Mouse (Mus musculus) midbrain, embryonic 12.5 days (tissue): ENCODE results near the gene Tceal8. TPM values are rescaled to one million over a fixed set of nuclear protein-coding genes. Genes with fewer than 3 reads are reported as not detected.

Experiments used
- microRNA-seq: library from miRNA; unstranded; fragments of <30 nt; microRNA quantifications from one replicate; pipeline ENCODE4, GENCODE M21; 2017
- polyA plus RNA-seq: library from polyadenylated mRNA; unstranded; fragments of >200 nt; fragmentation: Nextera tagmentation; extraction: Ambion mirVana; gene quantifications from 2 replicates; pipeline ENCODE4 v1.2.1, GENCODE M21; 2016

Tceal8 gene
- polyA plus RNA-seq, 1 experiment from 2014 or later, result 164 TPM

Small RNA genes within 50 kb of the gene (microRNA-seq; reads per million reads assigned to microRNA genes)
- gene Mir6383, result not detected

Other genes starting within 250 kb of the Tceal8 start
- gene Arxes2, start 178.5 kb downstream of the Tceal8 start, polyA plus RNA-seq, result 151 and 155 TPM in 2 replicates
- 51.9 and 53.3 TPM in 2 replicates for gene Arxes1, start 139.0 kb downstream of the Tceal8 start, polyA plus RNA-seq
- 364 and 366 TPM in 2 replicates for gene Bex2, start 104.1 kb downstream of the Tceal8 start, polyA plus RNA-seq
- not detected in 2 replicates for gene Nxf3, start 87.1 kb downstream of the Tceal8 start, polyA plus RNA-seq
- gene Bex4, start 33.3 kb downstream of the Tceal8 start, polyA plus RNA-seq, result 83.4 and 88.1 TPM in 2 replicates
- 7.6 and 9.3 TPM in 2 replicates for gene Tceal5, start 31.5 kb upstream of the Tceal8 start, polyA plus RNA-seq
- gene Tceal7, start 42.4 kb upstream of the Tceal8 start, polyA plus RNA-seq, result 0.80 and 1.5 TPM in 2 replicates
- 112 and 115 TPM in 2 replicates for gene Bex1, start 43.2 kb upstream of the Tceal8 start, polyA plus RNA-seq
- gene Tceal9, start 72.7 kb upstream of the Tceal8 start, polyA plus RNA-seq, result 373 and 394 TPM in 2 replicates
- gene Bex3, start 97.9 kb upstream of the Tceal8 start, polyA plus RNA-seq, result 584 and 588 TPM in 2 replicates